Mouse (Mus musculus): ENCODE measurements around the gene Tmem88. TPM values are rescaled to one million over a fixed set of nuclear protein-coding genes. Genes with fewer than 3 reads are reported as not detected.

Tmem88 gene
- polyA plus RNA-seq, 1 experiment from 2014 or later, result 96.5 TPM

DNA sequence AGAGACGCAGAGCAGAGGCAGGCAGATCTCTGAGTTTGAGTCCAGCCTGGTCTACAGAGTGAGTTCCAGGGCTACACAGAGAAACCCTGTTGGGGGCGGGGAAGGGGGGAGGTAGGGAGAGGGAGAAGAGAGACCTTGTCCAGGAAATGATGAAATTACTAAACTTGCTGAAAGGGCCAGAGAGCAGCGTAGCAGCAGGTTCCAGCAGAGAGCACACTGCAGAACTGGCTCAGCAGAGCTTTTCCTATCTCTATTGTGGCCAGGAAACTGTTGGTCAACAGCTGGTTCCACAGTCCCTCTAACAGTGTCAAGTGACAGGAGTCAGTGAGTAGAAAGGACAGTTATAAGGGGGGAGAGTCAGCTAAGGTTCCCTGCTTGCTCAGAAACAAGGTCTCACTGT lies 18.4 kb downstream of the Tmem88 start:
- 73% methylated on average over 3 of the region's 3 CpGs for WGBS
- H3K4me3 ChIP-seq (ENCODE audit: low read depth, low read length), result no peak overlapping the region
- H3K27me3 ChIP-seq (replicated peaks; ENCODE audit: insufficient read depth, low read length), result no peaks in the 10 kb centered on the region; the same call in 1 of the 2 replicates
- ATAC-seq (0 out of 2 replicates have a peak, but pooled peaks have one; percentile 17), DNase-seq (ENCODE audit: low spot score) (no peak)
- H3K9ac ChIP-seq (replicated peaks; ENCODE audit: low read depth), result no peak overlapping the region
- no peak overlapping the region for H3K4me2 ChIP-seq (replicated peaks; ENCODE audit: low read depth, low read length)
- H3K36me3 ChIP-seq (ENCODE audit: insufficient read depth, low read length), result 0 out of 2 replicates have a peak, but pooled peaks cover 5% of the 10 kb centered on the region
- H3K27ac ChIP-seq (ENCODE audit: low read length), result no peak overlapping the region
- no peaks in the 10 kb centered on the region for H3K4me1 ChIP-seq (ENCODE audit: insufficient read depth, low read depth, low read length)
- no peak for TF ChIP-seq EP300 (IDR thresholded peaks at IDR 0.05)
- no peak for TF ChIP-seq CTCF (IDR thresholded peaks at IDR 0.05)
- no peaks in the 10 kb centered on the region for H3K9me3 ChIP-seq (ENCODE audit: low read length)

DNA sequence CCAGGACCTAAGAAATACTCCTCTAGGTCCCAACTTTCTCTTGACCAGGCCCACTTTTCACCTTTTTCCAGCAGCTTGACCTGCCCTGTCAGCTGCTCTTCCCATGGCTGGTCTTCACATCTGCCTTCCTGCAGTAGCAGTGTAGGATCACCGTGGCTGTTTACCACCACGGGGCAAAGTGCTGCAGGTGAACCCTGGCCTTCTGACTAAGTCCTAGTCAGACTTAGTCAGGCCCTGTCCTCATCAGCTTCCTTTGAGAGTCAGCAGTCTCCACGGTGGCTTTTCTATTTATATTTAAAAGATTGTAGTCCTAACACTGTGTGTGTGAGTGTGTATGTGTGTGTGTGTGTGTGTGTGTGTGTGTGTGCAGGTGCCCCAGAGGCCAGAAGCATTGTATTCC lies 20.3 kb downstream of the Tmem88 start:
- no peak overlapping the region for H3K27ac ChIP-seq (ENCODE audit: low read length)
- TF ChIP-seq EP300 (IDR thresholded peaks at IDR 0.05), result no peak
- no peak for TF ChIP-seq CTCF (IDR thresholded peaks at IDR 0.05)
- ATAC-seq, result no peak
- H3K4me1 ChIP-seq (ENCODE audit: insufficient read depth, low read depth, low read length), result no peaks in the 10 kb centered on the region
- WGBS, result 72% methylated on average over 3 of the region's 3 CpGs
- H3K27me3 ChIP-seq (replicated peaks; ENCODE audit: insufficient read depth, low read length), result no peaks in the 10 kb centered on the region; the same call in 1 of the 2 replicates
- H3K4me3 ChIP-seq (ENCODE audit: low read depth, low read length), result no peak overlapping the region
- no peak overlapping the region for H3K9ac ChIP-seq (replicated peaks; ENCODE audit: low read depth)
- H3K4me2 ChIP-seq (replicated peaks; ENCODE audit: low read depth, low read length), result no peak overlapping the region
- no peaks in the 10 kb centered on the region for H3K9me3 ChIP-seq (ENCODE audit: low read length)
- DNase-seq (ENCODE audit: low spot score), result no peak
- 0 out of 2 replicates have a peak, but pooled peaks cover 5% of the 10 kb centered on the region for H3K36me3 ChIP-seq (ENCODE audit: insufficient read depth, low read length)

DNA sequence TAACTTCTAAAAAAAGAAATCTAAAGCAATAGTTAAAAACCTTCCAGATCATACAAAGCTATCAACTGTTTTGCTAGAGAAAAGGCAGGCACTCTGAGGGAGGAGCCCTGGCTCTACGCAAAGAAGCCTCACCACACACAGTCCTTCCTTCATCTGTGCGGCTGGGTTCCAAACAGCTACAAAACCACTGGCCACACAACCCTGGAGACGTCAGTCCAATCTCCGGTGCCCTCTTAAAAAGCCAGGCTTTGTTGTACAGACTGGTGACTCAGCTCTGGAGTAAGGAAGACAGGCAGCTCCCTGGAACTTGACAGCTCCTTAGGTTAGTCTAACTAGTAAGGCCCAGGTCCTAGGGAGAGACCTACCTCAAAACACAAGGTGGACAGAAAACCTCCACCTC lies 22.4 kb downstream of the Tmem88 start:
- 0 out of 2 replicates have a peak, but pooled peaks cover 5% of the 10 kb centered on the region for H3K36me3 ChIP-seq (ENCODE audit: insufficient read depth, low read length)
- H3K4me2 ChIP-seq (replicated peaks; ENCODE audit: low read depth, low read length), result no peak overlapping the region
- DNase-seq (ENCODE audit: low spot score), result no peak
- ATAC-seq, result no peak
- no peak overlapping the region for H3K9ac ChIP-seq (replicated peaks; ENCODE audit: low read depth)
- H3K9me3 ChIP-seq (ENCODE audit: low read length), result no peaks in the 10 kb centered on the region
- WGBS, result 87% methylated on average over 4 of the region's 4 CpGs
- no peak overlapping the region for H3K27ac ChIP-seq (ENCODE audit: low read length)
- H3K4me3 ChIP-seq (ENCODE audit: low read depth, low read length), result no peak overlapping the region
- TF ChIP-seq CTCF (IDR thresholded peaks at IDR 0.05) (no peak), EP300 (IDR thresholded peaks at IDR 0.05) (no peak)
- H3K27me3 ChIP-seq (replicated peaks; ENCODE audit: insufficient read depth, low read length), result no peaks in the 10 kb centered on the region; the same call in 1 of the 2 replicates
- no peaks in the 10 kb centered on the region for H3K4me1 ChIP-seq (ENCODE audit: insufficient read depth, low read depth, low read length)

DNA sequence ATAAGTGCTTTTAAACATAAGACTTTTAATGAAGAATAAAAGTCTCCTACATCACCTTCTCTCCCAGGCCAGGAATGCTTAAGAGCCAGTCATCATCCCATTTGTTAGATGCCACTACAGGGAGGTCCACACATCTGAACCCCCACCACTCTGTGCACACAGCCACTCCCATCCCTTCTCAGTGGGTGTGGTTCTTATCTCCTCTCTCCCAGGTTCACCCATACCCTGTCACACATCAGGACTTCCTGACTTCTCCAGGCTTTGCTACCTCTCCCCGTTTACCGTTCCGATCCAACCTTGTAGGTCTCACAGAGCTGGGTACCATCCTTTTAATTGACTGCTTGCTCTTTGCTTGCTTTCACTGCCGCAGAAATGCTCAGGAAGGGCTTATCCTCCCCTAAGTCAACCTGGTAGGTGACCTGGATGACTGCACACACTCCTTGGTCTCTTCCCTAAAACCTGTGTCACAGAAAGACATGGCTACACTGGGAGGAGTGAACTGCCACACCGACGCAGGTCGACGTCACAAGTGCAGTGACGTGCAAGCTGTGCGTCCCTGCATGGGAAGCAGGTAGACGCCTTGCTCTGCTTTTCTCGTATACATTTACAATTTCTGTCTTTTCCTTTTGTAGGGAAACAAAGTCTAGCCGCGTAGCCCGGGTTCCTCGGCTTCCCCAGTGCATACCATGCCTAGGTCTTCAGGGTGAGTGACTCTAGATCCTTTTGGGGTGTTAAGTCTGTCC lies 24.6 kb downstream of the Tmem88 start:
- Histone ChIP-seq H3K27ac (ENCODE audit: low read length) (no peak overlapping the region), H3K36me3 (ENCODE audit: insufficient read depth, low read length) (0 out of 2 replicates have a peak, but pooled peaks cover 5% of the 10 kb centered on the region), H3K4me1 (ENCODE audit: insufficient read depth, low read depth, low read length) (no peaks in the 10 kb centered on the region), H3K9me3 (ENCODE audit: low read length) (no peaks in the 10 kb centered on the region), H3K4me2 (replicated peaks; ENCODE audit: low read depth, low read length) (no peak overlapping the region), H3K27me3 (replicated peaks; ENCODE audit: insufficient read depth, low read length) (no peaks in the 10 kb centered on the region), H3K9ac (replicated peaks; ENCODE audit: low read depth) (no peak overlapping the region), H3K4me3 (ENCODE audit: low read depth, low read length) (no peak overlapping the region)
- TF ChIP-seq EP300 (IDR thresholded peaks at IDR 0.05), result no peak
- no peak for TF ChIP-seq CTCF (IDR thresholded peaks at IDR 0.05)
- 93% methylated on average over 16 of the region's 16 CpGs for WGBS
- no peak for DNase-seq (ENCODE audit: low spot score)
- ATAC-seq, result no peak

DNA sequence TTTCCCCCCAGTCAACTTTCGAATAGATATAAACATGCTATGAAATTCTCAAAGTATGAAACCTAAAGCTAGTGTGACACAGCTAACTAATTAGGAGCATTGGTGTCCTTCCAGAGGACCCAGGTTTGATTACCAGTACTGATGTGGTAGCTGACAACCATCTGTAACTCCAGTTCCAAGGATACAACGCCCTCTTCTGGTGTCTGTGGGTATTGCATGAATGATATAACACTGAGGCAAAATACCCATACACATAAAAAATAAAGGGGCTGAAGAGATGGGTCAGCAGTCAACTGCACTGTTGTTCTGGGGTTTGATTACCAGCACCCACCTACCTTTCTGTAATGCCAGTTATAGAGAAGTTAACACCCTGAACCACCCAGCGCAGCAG lies 25.3 kb downstream of the Tmem88 start:
- Histone ChIP-seq H3K36me3 (ENCODE audit: insufficient read depth, low read length) (0 out of 2 replicates have a peak, but pooled peaks cover 5% of the 10 kb centered on the region), H3K27me3 (replicated peaks; ENCODE audit: insufficient read depth, low read length) (no peaks in the 10 kb centered on the region), H3K27ac (ENCODE audit: low read length) (no peak overlapping the region), H3K9ac (replicated peaks; ENCODE audit: low read depth) (no peak overlapping the region), H3K4me2 (replicated peaks; ENCODE audit: low read depth, low read length) (no peak overlapping the region), H3K4me1 (ENCODE audit: insufficient read depth, low read depth, low read length) (peaks cover 3% of the 10 kb centered on the region), H3K4me3 (ENCODE audit: low read depth, low read length) (no peak overlapping the region), H3K9me3 (ENCODE audit: low read length) (no peaks in the 10 kb centered on the region)
- WGBS, result 52% methylated on average over 3 of the region's 3 CpGs
- no peak for DNase-seq (ENCODE audit: low spot score)
- ATAC-seq, result no peak
- TF ChIP-seq CTCF (IDR thresholded peaks at IDR 0.05), result peak; percentile 67
- no peak for TF ChIP-seq EP300 (IDR thresholded peaks at IDR 0.05)

DNA sequence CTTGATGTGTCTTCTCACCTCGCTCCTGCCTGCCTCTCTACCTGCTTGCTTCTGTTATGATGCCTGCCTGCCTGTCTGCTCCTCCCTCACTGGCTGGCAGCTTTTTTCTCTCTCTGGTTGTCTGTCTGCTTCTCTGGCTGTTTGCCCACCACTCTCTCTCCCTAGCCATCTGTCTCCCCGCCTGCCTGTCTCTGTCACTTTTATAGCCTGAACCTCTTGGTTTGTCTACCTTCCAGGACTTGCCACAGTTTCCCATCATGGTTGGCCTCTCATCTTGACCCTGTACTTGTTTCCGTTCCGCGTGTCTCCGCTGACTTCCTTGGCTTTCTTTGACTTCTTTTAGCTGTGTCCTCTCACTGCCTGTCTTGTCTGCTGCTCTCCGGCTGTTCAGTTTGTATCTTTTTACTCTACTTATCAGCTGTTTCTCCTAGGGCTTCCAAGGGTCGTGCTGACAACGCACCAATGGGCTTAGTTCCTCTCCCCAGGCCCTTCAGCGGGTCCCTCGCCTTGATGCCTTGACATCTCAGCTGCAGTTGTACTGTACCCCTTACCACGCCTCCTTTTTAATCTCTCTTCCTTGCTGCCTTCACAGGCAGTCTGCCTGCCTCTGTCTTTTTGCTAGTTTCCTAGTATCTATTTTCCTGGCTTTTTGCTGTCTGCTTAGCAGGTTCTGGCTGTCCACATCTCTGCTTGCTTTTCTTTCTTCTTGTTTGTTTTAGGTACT lies 25.8 kb downstream of the Tmem88 start:
- Histone ChIP-seq H3K4me1 (ENCODE audit: insufficient read depth, low read depth, low read length) (peaks cover 5% of the 10 kb centered on the region), H3K4me3 (ENCODE audit: low read depth, low read length) (no peak overlapping the region), H3K36me3 (ENCODE audit: insufficient read depth, low read length) (0 out of 2 replicates have a peak, but pooled peaks cover 5% of the 10 kb centered on the region), H3K9me3 (ENCODE audit: low read length) (no peaks in the 10 kb centered on the region), H3K9ac (replicated peaks; ENCODE audit: low read depth) (no peak overlapping the region), H3K27me3 (replicated peaks; ENCODE audit: insufficient read depth, low read length) (no peaks in the 10 kb centered on the region), H3K27ac (ENCODE audit: low read length) (no peak overlapping the region), H3K4me2 (replicated peaks; ENCODE audit: low read depth, low read length) (no peak overlapping the region)
- TF ChIP-seq CTCF (IDR thresholded peaks at IDR 0.05), result no peak
- TF ChIP-seq EP300 (IDR thresholded peaks at IDR 0.05), result no peak
- WGBS, result 40% methylated on average over 12 of the region's 12 CpGs
- ATAC-seq (no peak), DNase-seq (ENCODE audit: low spot score) (no peak)
